Mouse (Mus musculus) heart, postnatal 0 days (tissue): Measurements from ENCODE around the gene Mettl7a2. TPM values are rescaled to one million over a fixed set of nuclear protein-coding genes. Genes with fewer than 3 reads are reported as not detected.

Experiments used
- ATAC-seq: fragments of 200-750 bp; cut with Nextera tagmentation; 2 replicates; pipeline ENCODE4 v1.8.0; 2017; ENCODE audit warnings: low read depth, moderate number of reproducible peaks, moderate library complexity; ENCODE audit not compliant: insufficient read depth
- DNase-seq: peaks from one replicate; pipeline ENCODE4 v3.0.0-alpha.2; 2016; ENCODE audit warnings: low spot score
- H3K27ac ChIP-seq: fragments of 300-500 bp; sonication (generic); 2 replicates; pipeline ENCODE4 v1.5.1; 2014; ENCODE audit warnings: low read depth, mild to moderate bottlenecking
- H3K27me3 ChIP-seq: fragments of 300-500 bp; sonication (generic); 2 replicates; pipeline ENCODE4 v1.6.1; 2014; ENCODE audit warnings: low read length, mixed read lengths; ENCODE audit not compliant: control insufficient read depth, insufficient read depth
- H3K36me3 ChIP-seq: fragments of 300-500 bp; sonication (generic); replicated peaks from 2 replicates; pipeline ENCODE4 v1.6.1; 2014; ENCODE audit warnings: low read length, mixed read lengths; ENCODE audit not compliant: control insufficient read depth, insufficient read depth
- H3K4me1 ChIP-seq: fragments of 300-500 bp; sonication (generic); 2 replicates; pipeline ENCODE4 v1.6.1; 2014; ENCODE audit warnings: antibody characterized with exemption; ENCODE audit not compliant: control insufficient read depth, insufficient read depth
- H3K4me2 ChIP-seq: fragments of 300-500 bp; sonication (generic); 2 replicates; pipeline ENCODE4 v1.6.1; 2014; ENCODE audit warnings: low read depth, mild to moderate bottlenecking, low read length, moderate library complexity
- H3K4me3 ChIP-seq: fragments of 300-500 bp; sonication (generic); 2 replicates; pipeline ENCODE4 v1.5.1; 2014; ENCODE audit warnings: low read depth, low read length
- H3K9ac ChIP-seq: fragments of 300-500 bp; sonication (generic); replicated peaks from 2 replicates; pipeline ENCODE4 v1.6.1; 2014; ENCODE audit warnings: low read depth, low read length, mixed read lengths
- H3K9me3 ChIP-seq: fragments of 300-500 bp; sonication (generic); replicated peaks from 2 replicates; pipeline ENCODE4 v1.6.1; 2016; ENCODE audit warnings: low read length; ENCODE audit not compliant: control insufficient read depth
- CTCF ChIP-seq: IDR thresholded peaks from 2 replicates; pipeline ENCODE4 v1.5.1; 2016; ENCODE audit warnings: antibody characterized with exemption, control low read depth, low read depth
- EP300 ChIP-seq: IDR thresholded peaks from 2 replicates; pipeline ENCODE4 v1.6.1; 2016; ENCODE audit warnings: antibody characterized with exemption, low read depth
- WGBS: fragments of 180-500 bp; shearing (Covaris S2); extraction: QIAGEN DNeasy Blood & Tissue Kit; methylation state at CpG from one replicate; pipeline ENCODE4 v1.1.7; 2014; 5-methylcytosine and 5-hydroxymethylcytosine counted together
- polyA plus RNA-seq: library from polyadenylated mRNA; unstranded; fragments of >200 nt; fragmentation: Nextera tagmentation; extraction: Ambion mirVana; gene quantifications from 2 replicates; pipeline ENCODE4 v1.2.1, GENCODE M21; 2015
- total RNA-seq: library from RNA; depleted of rRNA; stranded (reverse); fragments of >200 nt; gene quantifications from 2 replicates; pipeline ENCODE4 v1.2.3, GENCODE M21; 2014; ENCODE audit warnings: low replicate concordance

Mettl7a2 gene
- total and polyA plus RNA-seq, 2 experiments from 2014 or later = not detected

DNA sequence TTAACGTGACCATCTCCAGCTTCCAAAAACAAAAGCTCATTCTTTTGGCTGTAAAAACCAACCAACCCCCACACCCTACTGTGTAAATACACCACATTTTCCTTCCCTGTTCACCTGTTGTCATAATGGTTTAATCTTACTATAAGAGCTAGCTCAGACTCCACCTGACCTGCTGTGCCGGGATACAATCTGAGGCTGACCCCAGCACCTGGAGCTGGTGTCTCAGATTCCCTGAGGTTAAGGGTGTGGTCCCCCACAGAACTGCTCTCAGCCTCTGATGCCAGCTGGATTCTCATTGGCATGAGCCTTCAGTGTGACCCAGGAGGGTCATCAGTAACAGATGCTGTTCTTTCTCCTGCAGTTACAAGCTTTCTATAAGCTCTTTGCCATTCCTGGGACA lies 27.1 kb downstream of the Mettl7a2 start:
- TF ChIP-seq CTCF (no peak), EP300 (no peak)
- ATAC-seq = no peak
- H3K4me1 ChIP-seq = no peaks in the 10 kb centered on the region
- no peaks in the 10 kb centered on the region for H3K36me3 ChIP-seq
- H3K4me2 ChIP-seq = no peak overlapping the region
- H3K4me3 ChIP-seq = no peak overlapping the region
- no peaks in the 10 kb centered on the region for H3K9me3 ChIP-seq
- H3K9ac ChIP-seq = no peak overlapping the region
- WGBS = 60% methylated on average over 2 of the region's 2 CpGs
- no peak overlapping the region for H3K27ac ChIP-seq
- DNase-seq = no peak
- 0 out of 2 replicates have a peak, but pooled peaks cover 3% of the 10 kb centered on the region for H3K27me3 ChIP-seq

DNA sequence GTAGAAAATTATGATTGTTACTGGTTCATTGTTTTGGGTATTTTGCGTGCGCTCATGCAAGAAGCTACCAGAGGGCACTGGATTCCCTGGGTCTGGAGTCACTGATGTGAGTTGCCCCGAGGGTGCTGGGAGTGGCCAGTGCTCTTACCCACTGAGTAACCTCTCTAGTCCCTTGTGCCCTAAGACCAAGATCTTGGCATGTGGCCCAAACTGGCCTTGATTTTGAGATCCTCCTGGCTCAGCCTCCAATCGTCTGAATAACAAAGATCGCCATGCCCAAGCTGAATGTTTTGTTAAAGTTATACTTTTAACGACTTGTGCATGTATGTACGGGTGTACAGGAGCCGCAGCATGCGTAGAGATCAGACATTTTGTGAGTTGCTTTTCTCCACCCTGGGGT lies 32.7 kb downstream of the Mettl7a2 start:
- Histone ChIP-seq H3K4me2 (no peak overlapping the region), H3K4me1 (peaks cover 8% of the 10 kb centered on the region), H3K4me3 (no peak overlapping the region), H3K36me3 (no peaks in the 10 kb centered on the region), H3K27ac (no peak overlapping the region), H3K27me3 (0 out of 2 replicates have a peak, but pooled peaks cover 3% of the 10 kb centered on the region), H3K9me3 (no peaks in the 10 kb centered on the region), H3K9ac (no peak overlapping the region)
- DNase-seq = no peak
- TF ChIP-seq EP300 = no peak
- no peak for TF ChIP-seq CTCF
- WGBS = 87% methylated on average over 9 of the region's 9 CpGs
- no peak for ATAC-seq

DNA sequence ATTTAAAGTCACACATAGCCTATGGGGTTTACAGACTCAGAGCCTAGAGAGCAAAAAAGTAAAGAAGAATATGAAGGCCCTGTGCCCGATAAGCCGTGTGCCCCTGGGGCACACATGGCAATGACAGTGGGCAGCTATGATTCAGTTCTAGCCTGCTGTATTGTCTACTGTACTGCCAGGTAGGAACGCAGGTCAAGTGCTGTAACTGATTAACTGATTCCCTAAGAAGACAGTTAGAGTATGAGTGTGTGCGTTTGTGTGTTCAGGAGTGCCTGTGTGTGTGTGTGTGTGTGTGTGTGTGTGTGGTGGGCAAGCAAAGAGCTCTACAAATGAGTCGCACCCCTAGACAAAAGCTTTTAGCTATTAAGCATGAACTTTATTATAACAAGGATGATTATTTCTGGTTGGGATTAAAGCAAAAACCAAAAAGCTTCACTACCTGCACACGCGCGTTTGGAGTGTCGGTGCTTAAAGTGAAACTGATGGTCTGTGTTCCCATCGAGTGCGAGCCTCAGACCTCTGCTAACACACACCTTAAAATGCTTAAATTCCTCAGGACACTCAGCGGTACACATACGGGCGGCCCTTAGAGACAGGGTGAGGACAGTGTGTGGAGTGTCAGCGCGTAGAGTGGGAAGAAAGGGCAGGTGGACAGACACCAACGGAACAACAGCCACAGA lies 34.7 kb downstream of the Mettl7a2 start:
- no peak overlapping the region for H3K4me2 ChIP-seq
- H3K9me3 ChIP-seq = no peaks in the 10 kb centered on the region
- ATAC-seq = no peak
- H3K27ac ChIP-seq = no peak overlapping the region
- 0 out of 2 replicates have a peak, but pooled peaks cover 2% of the 10 kb centered on the region for H3K27me3 ChIP-seq
- TF ChIP-seq CTCF (no peak), EP300 (no peak)
- H3K9ac ChIP-seq = no peak overlapping the region
- H3K4me3 ChIP-seq = no peak overlapping the region
- no peak for DNase-seq
- 93% methylated on average over 17 of the region's 17 CpGs for WGBS
- peaks cover 8% of the 10 kb centered on the region for H3K4me1 ChIP-seq
- H3K36me3 ChIP-seq = no peaks in the 10 kb centered on the region

DNA sequence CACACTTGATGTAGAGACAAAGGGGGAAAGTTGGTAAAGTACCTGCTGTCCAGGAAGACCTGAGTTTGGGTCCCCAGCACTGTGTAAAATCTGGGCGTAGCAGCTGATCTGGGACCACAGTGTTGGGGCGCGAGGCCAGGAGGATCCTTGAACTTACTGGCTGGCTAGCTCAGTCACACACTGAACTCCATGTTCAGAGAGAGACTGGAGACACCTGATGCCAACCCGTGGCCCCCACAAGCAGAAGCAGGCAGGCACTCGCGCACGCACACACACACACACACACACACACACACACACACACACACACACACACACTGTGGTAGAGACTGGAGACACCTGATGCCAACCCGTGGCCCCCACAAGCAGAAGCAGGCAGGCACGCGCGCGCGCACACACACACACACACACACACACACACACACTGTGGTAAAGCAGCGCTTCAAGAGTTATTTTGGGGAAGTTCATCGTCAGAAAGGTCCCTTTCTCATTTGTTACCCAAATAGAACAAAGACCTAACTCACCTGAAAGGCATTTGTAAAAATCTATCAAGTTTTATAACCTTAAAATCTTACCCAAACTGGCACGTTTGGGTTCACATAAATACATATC lies 35.3 kb downstream of the Mettl7a2 start:
- no peak overlapping the region for H3K4me2 ChIP-seq
- no peak overlapping the region for H3K9ac ChIP-seq
- no peaks in the 10 kb centered on the region for H3K9me3 ChIP-seq
- H3K4me3 ChIP-seq = no peak overlapping the region
- no peaks in the 10 kb centered on the region for H3K27me3 ChIP-seq
- H3K27ac ChIP-seq = no peak overlapping the region
- H3K36me3 ChIP-seq = peaks cover 4% of the 10 kb centered on the region; the same call in 1 of the 2 replicates
- WGBS = 86% methylated on average over 16 of the region's 16 CpGs
- H3K4me1 ChIP-seq = peaks cover 8% of the 10 kb centered on the region
- no peak for TF ChIP-seq EP300
- TF ChIP-seq CTCF = no peak
- DNase-seq = no peak
- no peak for ATAC-seq

DNA sequence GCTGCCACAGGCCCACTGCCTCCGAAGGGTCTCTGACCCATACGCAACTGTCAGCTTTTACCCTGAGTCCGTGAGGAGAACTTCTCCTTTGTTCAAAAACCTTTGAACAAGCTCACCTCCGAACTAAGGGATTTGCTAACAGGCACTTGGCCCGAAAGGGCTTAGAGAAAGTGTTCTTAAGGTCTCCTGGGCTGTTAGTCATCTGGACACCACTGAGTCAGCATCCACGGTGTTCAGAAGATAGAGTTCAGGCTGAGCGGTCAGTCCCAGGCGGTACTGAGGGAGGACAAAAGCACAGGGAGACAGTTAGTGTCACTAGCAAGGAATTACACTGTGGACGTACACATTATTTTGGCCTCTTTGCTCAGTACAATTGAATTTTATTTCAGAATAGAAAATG lies 35.9 kb downstream of the Mettl7a2 start:
- H3K36me3 ChIP-seq = peaks cover 10% of the 10 kb centered on the region; the same call in 1 of the 2 replicates
- no peak for ATAC-seq
- no peak overlapping the region for H3K4me2 ChIP-seq
- H3K9me3 ChIP-seq = no peaks in the 10 kb centered on the region
- H3K9ac ChIP-seq = no peak overlapping the region
- peaks cover 8% of the 10 kb centered on the region for H3K4me1 ChIP-seq
- H3K4me3 ChIP-seq = no peak overlapping the region
- TF ChIP-seq CTCF (no peak), EP300 (no peak)
- H3K27me3 ChIP-seq = no peaks in the 10 kb centered on the region
- H3K27ac ChIP-seq = no peak overlapping the region
- WGBS = 77% methylated on average over 9 of the region's 9 CpGs
- no peak for DNase-seq
